Mouse (Mus musculus): ENCODE results near the gene Sumf1. TPM values are rescaled to one million over a fixed set of nuclear protein-coding genes. Genes with fewer than 3 reads are reported as not detected.

The Sumf1 gene
- polyA plus RNA-seq, 1 experiment from 2014 or later = 15.0 TPM

- H3K27ac ChIP-seq (ENCODE audit: low read depth, low read length) = no peak overlapping the region
- H3K9me3 ChIP-seq (ENCODE audit: control insufficient read depth, low read length) = no peaks in the 10 kb centered on the region; the same call in 1 of the 2 replicates
- no peak overlapping the region for H3K4me3 ChIP-seq (ENCODE audit: low read depth, low read length)
- H3K36me3 ChIP-seq (ENCODE audit: control insufficient read depth, insufficient read depth, low read length) = no peaks in the 10 kb centered on the region; the same call in 1 of the 2 replicates
- WGBS = 92% methylated on average over 10 of the region's 10 CpGs
- H3K4me2 ChIP-seq (ENCODE audit: low read depth, low read length, severe bottlenecking) = no peak overlapping the region
- ATAC-seq (replicated peaks; ENCODE audit: low FRiP score) (no peak), DNase-seq (ENCODE audit: low spot score) (no peak)
- H3K4me1 ChIP-seq (replicated peaks; ENCODE audit: control insufficient read depth, insufficient read depth, low read length) = no peaks in the 10 kb centered on the region
- no peaks in the 10 kb centered on the region for H3K27me3 ChIP-seq (ENCODE audit: control insufficient read depth, insufficient read depth, low read length)
- no peak overlapping the region for H3K9ac ChIP-seq (ENCODE audit: low read length)
Observed at GRCm38 (mm10) chr6:108074624-108075023, 110.8 kb downstream of the Sumf1 start.

- H3K36me3 ChIP-seq (ENCODE audit: control insufficient read depth, insufficient read depth, low read length) = no peaks in the 10 kb centered on the region; the same call in 1 of the 2 replicates
- no peak overlapping the region for H3K27ac ChIP-seq (ENCODE audit: low read depth, low read length)
- DNase-seq (ENCODE audit: low spot score) (no peak), ATAC-seq (replicated peaks; ENCODE audit: low FRiP score) (no peak)
- no peaks in the 10 kb centered on the region for H3K4me1 ChIP-seq (replicated peaks; ENCODE audit: control insufficient read depth, insufficient read depth, low read length)
- H3K4me3 ChIP-seq (ENCODE audit: low read depth, low read length) = no peak overlapping the region
- H3K4me2 ChIP-seq (ENCODE audit: low read depth, low read length, severe bottlenecking) = no peak overlapping the region
- no peaks in the 10 kb centered on the region for H3K27me3 ChIP-seq (ENCODE audit: control insufficient read depth, insufficient read depth, low read length)
- no peaks in the 10 kb centered on the region; the same call in 1 of the 2 replicates for H3K9me3 ChIP-seq (ENCODE audit: control insufficient read depth, low read length)
- WGBS = 93% methylated on average over 2 of the region's 2 CpGs
- H3K9ac ChIP-seq (ENCODE audit: low read length) = no peak overlapping the region
Observed at GRCm38 (mm10) chr6:108073931-108074330, 111.5 kb downstream of the Sumf1 start.

- H3K4me2 ChIP-seq (ENCODE audit: low read depth, low read length, severe bottlenecking) = no peak overlapping the region
- H3K4me3 ChIP-seq (ENCODE audit: low read depth, low read length) = no peak overlapping the region
- H3K36me3 ChIP-seq (ENCODE audit: control insufficient read depth, insufficient read depth, low read length) = no peaks in the 10 kb centered on the region; the same call in 1 of the 2 replicates
- no peaks in the 10 kb centered on the region for H3K27me3 ChIP-seq (ENCODE audit: control insufficient read depth, insufficient read depth, low read length)
- no peak overlapping the region for H3K9ac ChIP-seq (ENCODE audit: low read length)
- no peak for ATAC-seq (replicated peaks; ENCODE audit: low FRiP score)
- no peak for DNase-seq (ENCODE audit: low spot score)
- no peaks in the 10 kb centered on the region; the same call in 1 of the 2 replicates for H3K9me3 ChIP-seq (ENCODE audit: control insufficient read depth, low read length)
- 86% methylated on average over 5 of the region's 5 CpGs for WGBS
- H3K4me1 ChIP-seq (replicated peaks; ENCODE audit: control insufficient read depth, insufficient read depth, low read length) = no peaks in the 10 kb centered on the region
- H3K27ac ChIP-seq (ENCODE audit: low read depth, low read length) = no peak overlapping the region
Observed at GRCm38 (mm10) chr6:108073071-108073470, 112.3 kb downstream of the Sumf1 start.

- no peaks in the 10 kb centered on the region; the same call in 1 of the 2 replicates for H3K9me3 ChIP-seq (ENCODE audit: control insufficient read depth, low read length)
- H3K27ac ChIP-seq (ENCODE audit: low read depth, low read length) = no peak overlapping the region
- no peaks in the 10 kb centered on the region for H3K36me3 ChIP-seq (ENCODE audit: control insufficient read depth, insufficient read depth, low read length)
- DNase-seq (ENCODE audit: low spot score) = no peak
- H3K4me3 ChIP-seq (ENCODE audit: low read depth, low read length) = no peak overlapping the region
- WGBS = 88% methylated on average over 7 of the region's 7 CpGs
- no peaks in the 10 kb centered on the region for H3K4me1 ChIP-seq (replicated peaks; ENCODE audit: control insufficient read depth, insufficient read depth, low read length)
- no peak for ATAC-seq (replicated peaks; ENCODE audit: low FRiP score)
- H3K4me2 ChIP-seq (ENCODE audit: low read depth, low read length, severe bottlenecking) = no peak overlapping the region
- H3K27me3 ChIP-seq (ENCODE audit: control insufficient read depth, insufficient read depth, low read length) = no peaks in the 10 kb centered on the region
- H3K9ac ChIP-seq (ENCODE audit: low read length) = no peak overlapping the region
Observed at GRCm38 (mm10) chr6:108070947-108071346, 114.4 kb downstream of the Sumf1 start.

- ATAC-seq (replicated peaks; ENCODE audit: low FRiP score) (no peak), DNase-seq (ENCODE audit: low spot score) (peak; percentile 82)
- Histone ChIP-seq H3K27ac (ENCODE audit: low read depth, low read length) (no peak overlapping the region), H3K27me3 (ENCODE audit: control insufficient read depth, insufficient read depth, low read length) (no peaks in the 10 kb centered on the region), H3K4me3 (ENCODE audit: low read depth, low read length) (peak overlapping the region; percentile 48), H3K4me2 (ENCODE audit: low read depth, low read length, severe bottlenecking) (peak overlapping the region; percentile 52), H3K9ac (ENCODE audit: low read length) (peak overlapping the region; percentile 35; the same call in 1 of the 2 replicates), H3K4me1 (replicated peaks; ENCODE audit: control insufficient read depth, insufficient read depth, low read length) (no peaks in the 10 kb centered on the region), H3K9me3 (ENCODE audit: control insufficient read depth, low read length) (no peaks in the 10 kb centered on the region), H3K36me3 (ENCODE audit: control insufficient read depth, insufficient read depth, low read length) (no peaks in the 10 kb centered on the region)
- WGBS = 5% methylated on average over 6 of the region's 6 CpGs
Observed at GRCm38 (mm10) chr6:108065583-108065982, 119.8 kb downstream of the Sumf1 start.

GRCm38 (mm10) chr6:108064918-108065526, 120.4 kb downstream of the Sumf1 start, which contains the start of gene Setmar:
TSS of gene Setmar (plus strand) at chr6:108065045.
- Histone ChIP-seq H3K9ac (ENCODE audit: low read length) (peak within 1 kb of the TSS; percentile 61), H3K27ac (ENCODE audit: low read depth, low read length) (peak within 1 kb of the TSS; percentile 68; the same call in 1 of the 2 replicates), H3K4me3 (ENCODE audit: low read depth, low read length) (peak within 1 kb of the TSS; percentile 48), H3K27me3 (ENCODE audit: control insufficient read depth, insufficient read depth, low read length) (no peaks in the 10 kb centered on the region), H3K36me3 (ENCODE audit: control insufficient read depth, insufficient read depth, low read length) (no peaks in the 10 kb centered on the region), H3K4me1 (replicated peaks; ENCODE audit: control insufficient read depth, insufficient read depth, low read length) (no peaks in the 10 kb centered on the region), H3K4me2 (ENCODE audit: low read depth, low read length, severe bottlenecking) (peak within 1 kb of the TSS; percentile 52), H3K9me3 (ENCODE audit: control insufficient read depth, low read length) (no peaks in the 10 kb centered on the region)
- WGBS = under 1% methylated on average over 24 of the region's 24 CpGs
- ATAC-seq (replicated peaks; ENCODE audit: low FRiP score) (peak; percentile 98), DNase-seq (ENCODE audit: low spot score) (peak; percentile 98)

- Histone ChIP-seq H3K4me1 (replicated peaks; ENCODE audit: control insufficient read depth, insufficient read depth, low read length) (no peaks in the 10 kb centered on the region), H3K4me3 (ENCODE audit: low read depth, low read length) (no peak overlapping the region), H3K27ac (ENCODE audit: low read depth, low read length) (no peak overlapping the region), H3K36me3 (ENCODE audit: control insufficient read depth, insufficient read depth, low read length) (no peaks in the 10 kb centered on the region), H3K9me3 (ENCODE audit: control insufficient read depth, low read length) (no peaks in the 10 kb centered on the region), H3K27me3 (ENCODE audit: control insufficient read depth, insufficient read depth, low read length) (no peaks in the 10 kb centered on the region), H3K9ac (ENCODE audit: low read length) (no peak overlapping the region), H3K4me2 (ENCODE audit: low read depth, low read length, severe bottlenecking) (no peak overlapping the region)
- 89% methylated on average over 3 of the region's 3 CpGs for WGBS
- DNase-seq (ENCODE audit: low spot score) = no peak
- no peak for ATAC-seq (replicated peaks; ENCODE audit: low FRiP score)
Observed at GRCm38 (mm10) chr6:108061121-108061520, 124.3 kb downstream of the Sumf1 start.

- H3K9me3 ChIP-seq (ENCODE audit: control insufficient read depth, low read length) = no peaks in the 10 kb centered on the region
- ATAC-seq (replicated peaks; ENCODE audit: low FRiP score) (no peak), DNase-seq (ENCODE audit: low spot score) (no peak)
- H3K36me3 ChIP-seq (ENCODE audit: control insufficient read depth, insufficient read depth, low read length) = no peaks in the 10 kb centered on the region
- H3K4me3 ChIP-seq (ENCODE audit: low read depth, low read length) = no peak overlapping the region
- no peak overlapping the region for H3K4me2 ChIP-seq (ENCODE audit: low read depth, low read length, severe bottlenecking)
- no peaks in the 10 kb centered on the region for H3K4me1 ChIP-seq (replicated peaks; ENCODE audit: control insufficient read depth, insufficient read depth, low read length)
- H3K9ac ChIP-seq (ENCODE audit: low read length) = no peak overlapping the region
- H3K27ac ChIP-seq (ENCODE audit: low read depth, low read length) = no peak overlapping the region
- H3K27me3 ChIP-seq (ENCODE audit: control insufficient read depth, insufficient read depth, low read length) = no peaks in the 10 kb centered on the region
- 94% methylated on average over 5 of the region's 5 CpGs for WGBS
Observed at GRCm38 (mm10) chr6:108058066-108058465, 127.3 kb downstream of the Sumf1 start.

GRCm38 (mm10) chr6:108057353-108057752, 128.0 kb downstream of the Sumf1 start:
- ATAC-seq (replicated peaks; ENCODE audit: low FRiP score) (no peak), DNase-seq (ENCODE audit: low spot score) (no peak)

More at GRCm38 (mm10) chr6:108057353-108057752, 128.0 kb downstream of the Sumf1 start:
- Histone ChIP-seq H3K4me3 (ENCODE audit: low read depth, low read length) (no peak overlapping the region), H3K9ac (ENCODE audit: low read length) (no peak overlapping the region), H3K4me1 (replicated peaks; ENCODE audit: control insufficient read depth, insufficient read depth, low read length) (no peaks in the 10 kb centered on the region), H3K36me3 (ENCODE audit: control insufficient read depth, insufficient read depth, low read length) (no peaks in the 10 kb centered on the region), H3K27me3 (ENCODE audit: control insufficient read depth, insufficient read depth, low read length) (no peaks in the 10 kb centered on the region), H3K27ac (ENCODE audit: low read depth, low read length) (no peak overlapping the region), H3K9me3 (ENCODE audit: control insufficient read depth, low read length) (no peaks in the 10 kb centered on the region), H3K4me2 (ENCODE audit: low read depth, low read length, severe bottlenecking) (no peak overlapping the region)
- WGBS = 77% methylated on average over 4 of the region's 4 CpGs

Measured in forebrain, embryonic 11.5 days (tissue).